In genomic region chr10:28665141-28665540, GRCm38 (mm10) we compare ENCODE assay signal across 25 mouse cellular contexts. TPM values are rescaled to one million over a fixed set of nuclear protein-coding genes. Genes with fewer than 3 reads are reported as not detected.
DNase-seq lines count a peak whose midpoint lies in the region; ATAC-seq and TF ChIP-seq lines count a peak whose summit lies in the region.
"Had no signal": no experiment of that assay in that cellular context is flagged by ENCODE, and none has a peak within 500 bp of the region (broad histone marks: within the 10 kb centered on the region; RNA-seq: fewer than 3 reads in every experiment).

No protein-coding gene starts in this region.

- no peaks in the 10 kb centered on the region for H3K36me3 ChIP-seq in hindbrain, embryonic 16.5 days (ENCODE audit: control insufficient read depth, insufficient read depth, low read length)
- no peaks in the 10 kb centered on the region for H3K36me3 ChIP-seq in hindbrain, embryonic 10.5 days
- H3K36me3 ChIP-seq in midbrain, postnatal 0 days (ENCODE audit: insufficient read depth, low read length): no peaks in the 10 kb centered on the region
- H3K36me3 ChIP-seq in midbrain, embryonic 10.5 days: no peaks in the 10 kb centered on the region
- H3K36me3 ChIP-seq in thymus, adult 2 months (ENCODE audit: control insufficient read depth, insufficient read depth, low read length): no peaks in the 10 kb centered on the region; the same call in 1 of the 2 replicates
- H3K36me3 ChIP-seq: embryonic facial prominence, embryonic 10.5 days; heart, embryonic 13.5 days; midbrain, embryonic 12.5 days; neural tube, embryonic 15.5 days had no signal

- TF ChIP-seq CTCF in midbrain, postnatal 0 days (IDR thresholded peaks at IDR 0.05): no peak
- TF ChIP-seq CTCF in thymus, adult 2 months (IDR thresholded peaks at IDR 0.05; ENCODE audit: borderline replicate concordance, control insufficient read depth, extremely low read depth, insufficient read depth, low read length, poor library complexity): no peak

- H3K4me3 ChIP-seq in hindbrain, embryonic 16.5 days (ENCODE audit: low read length): no peak overlapping the region
- no peak overlapping the region for H3K4me3 ChIP-seq in hindbrain, embryonic 10.5 days
- H3K4me3 ChIP-seq in midbrain, postnatal 0 days (ENCODE audit: low read depth, low read length): no peak overlapping the region
- H3K4me3 ChIP-seq in midbrain, embryonic 10.5 days: no peak overlapping the region
- H3K4me3 ChIP-seq in thymus, adult 2 months (ENCODE audit: control insufficient read depth, insufficient read depth, low read length): no peak overlapping the region
- H3K4me3 ChIP-seq: embryonic facial prominence, embryonic 10.5 days; heart, embryonic 13.5 days; layer of hippocampus, adult 2 months; midbrain, embryonic 12.5 days; myocyte; neural tube, embryonic 15.5 days had no signal

- WGBS in hindbrain, embryonic 16.5 days: 43% methylated on average over 6 of the region's 6 CpGs
- 52% methylated on average over 6 of the region's 6 CpGs for WGBS in hindbrain, embryonic 10.5 days
- WGBS in midbrain, postnatal 0 days: 42% methylated on average over 6 of the region's 6 CpGs
- 76% methylated on average over 6 of the region's 6 CpGs for WGBS in midbrain, embryonic 10.5 days
- WGBS in thymus, adult 2 months: 37% methylated on average over 6 of the region's 6 CpGs

- H3K4me2 ChIP-seq in hindbrain, embryonic 16.5 days (ENCODE audit: low read length): no peak overlapping the region
- no peak overlapping the region for H3K4me2 ChIP-seq in midbrain, postnatal 0 days (ENCODE audit: low read depth, low read length, poor library complexity, severe bottlenecking)
- H3K4me2 ChIP-seq: heart, embryonic 13.5 days; midbrain, embryonic 12.5 days; neural tube, embryonic 15.5 days had no signal

- peak; percentile 54; the same call in 1 of the 2 replicates for ATAC-seq in hindbrain, embryonic 16.5 days
- no peak for ATAC-seq in midbrain, postnatal 0 days (ENCODE audit: low FRiP score)
- ATAC-seq: inflammation-experienced regulatory T-cells, adult 6 months had no signal

- no peak overlapping the region for H3K9ac ChIP-seq in hindbrain, embryonic 16.5 days (ENCODE audit: low read depth, low read length)
- H3K9ac ChIP-seq in midbrain, postnatal 0 days (replicated peaks; ENCODE audit: low read length, poor library complexity, severe bottlenecking): no peak overlapping the region
- H3K9ac ChIP-seq: heart, embryonic 13.5 days; liver, embryonic 14.5 days; midbrain, embryonic 12.5 days; neural tube, embryonic 15.5 days had no signal

- H3K27ac ChIP-seq in hindbrain, embryonic 16.5 days (ENCODE audit: low read depth, low read length): no peak overlapping the region
- no peak overlapping the region for H3K27ac ChIP-seq in hindbrain, embryonic 10.5 days
- no peak overlapping the region for H3K27ac ChIP-seq in midbrain, postnatal 0 days (ENCODE audit: low read depth, low read length)
- no peak overlapping the region for H3K27ac ChIP-seq in midbrain, embryonic 10.5 days (replicated peaks)
- H3K27ac ChIP-seq in thymus, adult 2 months (ENCODE audit: control insufficient read depth, insufficient read depth, low read length): no peak overlapping the region; the same call in 1 of the 2 replicates
- H3K27ac ChIP-seq: embryonic facial prominence, embryonic 10.5 days; heart, embryonic 13.5 days; layer of hippocampus, adult 2 months; liver, embryonic 14.5 days; midbrain, embryonic 12.5 days; neural tube, embryonic 15.5 days; stomach, postnatal 0 days had no signal

- H3K9me3 ChIP-seq in hindbrain, embryonic 16.5 days (ENCODE audit: control insufficient read depth, low read length): no peaks in the 10 kb centered on the region
- no peaks in the 10 kb centered on the region for H3K9me3 ChIP-seq in hindbrain, embryonic 10.5 days
- no peaks in the 10 kb centered on the region for H3K9me3 ChIP-seq in midbrain, postnatal 0 days (ENCODE audit: low read length)
- H3K9me3 ChIP-seq in midbrain, embryonic 10.5 days (replicated peaks): no peaks in the 10 kb centered on the region
- H3K9me3 ChIP-seq: embryonic facial prominence, embryonic 10.5 days; heart, embryonic 13.5 days; midbrain, embryonic 12.5 days; neural tube, embryonic 15.5 days had no signal

- no peak for TF ChIP-seq POLR2A in thymus, adult 2 months (IDR thresholded peaks at IDR 0.05; ENCODE audit: control insufficient read depth, extremely low read depth, insufficient read depth, low read length, poor library complexity)

- no peaks in the 10 kb centered on the region for H3K4me1 ChIP-seq in hindbrain, embryonic 16.5 days (ENCODE audit: control insufficient read depth, insufficient read depth, low read depth, low read length)
- 0 out of 2 replicates have a peak, but pooled peaks cover 11% of the 10 kb centered on the region for H3K4me1 ChIP-seq in hindbrain, embryonic 10.5 days (replicated peaks)
- H3K4me1 ChIP-seq in midbrain, postnatal 0 days (ENCODE audit: insufficient read depth, low read length): no peaks in the 10 kb centered on the region
- no peaks in the 10 kb centered on the region for H3K4me1 ChIP-seq in midbrain, embryonic 10.5 days
- H3K4me1 ChIP-seq in thymus, adult 2 months (replicated peaks; ENCODE audit: control insufficient read depth, insufficient read depth, low read length): peaks cover 2% of the 10 kb centered on the region
- H3K4me1 ChIP-seq: heart, embryonic 13.5 days; midbrain, embryonic 12.5 days; neural tube, embryonic 15.5 days had no signal

- no peaks in the 10 kb centered on the region for H3K27me3 ChIP-seq in hindbrain, embryonic 16.5 days (replicated peaks; ENCODE audit: control insufficient read depth, insufficient read depth, low read length)
- H3K27me3 ChIP-seq in hindbrain, embryonic 10.5 days (ENCODE audit: insufficient read depth, poor library complexity, severe bottlenecking): no peaks in the 10 kb centered on the region
- no peaks in the 10 kb centered on the region for H3K27me3 ChIP-seq in midbrain, postnatal 0 days (ENCODE audit: insufficient read depth, low read length)
- H3K27me3 ChIP-seq in midbrain, embryonic 10.5 days (ENCODE audit: low read depth, poor library complexity, severe bottlenecking): no peaks in the 10 kb centered on the region
- no peaks in the 10 kb centered on the region for H3K27me3 ChIP-seq in thymus, adult 2 months (ENCODE audit: control insufficient read depth, insufficient read depth, low read length)
- H3K27me3 ChIP-seq: heart, embryonic 13.5 days; midbrain, embryonic 12.5 days; neural tube, embryonic 15.5 days had no signal

- no peak for DNase-seq in hindbrain, embryonic 10.5 days (ENCODE audit: low spot score)
- DNase-seq in midbrain, postnatal 0 days (ENCODE audit: low spot score): peak; percentile 27
- DNase-seq in midbrain, embryonic 10.5 days (ENCODE audit: low spot score): no peak
- peak; percentile 49 for DNase-seq in thymus, adult 2 months
- DNase-seq in thymus, postnatal 4 days: peak; percentile 68
- no peak for DNase-seq in natural killer cell, adult 2 months (ENCODE audit: low spot score in 2 of 2)
- DNase-seq: adrenal gland, adult 2 months; cerebellum, adult 9-10 months; heart, adult 11 months; heart, postnatal 36 days; kidney, adult 2 months; kidney, postnatal 14 days; layer of hippocampus, postnatal 36 days had no signal

RNA-seq across cellular contexts. Expression of gene Themis, which starts 3.0 kb away (rescaled TPM):
- polyA plus RNA-seq in hindbrain, embryonic 16.5 days (2015; fragmentation: Nextera tagmentation; extraction: Ambion mirVana): not detected in 2 replicates
- polyA plus RNA-seq in hindbrain, embryonic 10.5 days (2016; fragmentation: Nextera tagmentation; extraction: Ambion mirVana): not detected in 2 replicates
- total RNA-seq in midbrain, postnatal 0 days (2014; rRNA removed): not detected in 2 replicates
- not detected in 2 replicates for polyA plus RNA-seq in midbrain, postnatal 0 days (2015; fragmentation: Nextera tagmentation; extraction: Ambion mirVana)
- polyA plus RNA-seq in midbrain, embryonic 10.5 days (2016; fragmentation: Nextera tagmentation; extraction: Ambion mirVana): not detected in 2 replicates
- 48.2 and 51.7 TPM in 2 replicates for polyA plus RNA-seq in thymus, adult 2 months (2012; rRNA removed)
- total RNA-seq: adrenal gland, adult 2 months; gastrocnemius, adult 8-10 months; layer of hippocampus, adult 2 months; layer of hippocampus, postnatal 36 days had no signal
- polyA plus RNA-seq: adrenal gland, adult 2 months; C2C12; embryonic facial prominence, embryonic 10.5 days; midbrain, embryonic 12.5 days; neural tube, embryonic 15.5 days had no signal

Comparison
In these comparisons a context has a peak if more than half of its experiments do, and no peak if none do; other contexts are left out.
1. DNase-seq: peak in midbrain, postnatal 0 days (single experiment), thymus, adult 2 months (single experiment) and thymus, postnatal 4 days (single experiment); none in hindbrain, embryonic 10.5 days (single experiment), midbrain, embryonic 10.5 days (single experiment) and natural killer cell, adult 2 months (0 of 2).
2. RNA of gene Themis, which starts 3.0 kb away (polyA plus RNA-seq): 48.2 to 51.7 TPM in thymus, adult 2 months; not detected in hindbrain, embryonic 16.5 days, not detected in midbrain, postnatal 0 days, not detected in hindbrain, embryonic 10.5 days and not detected in midbrain, embryonic 10.5 days; every median in the first group is over 10 times any median in the second.